In the genomic region with DNA sequence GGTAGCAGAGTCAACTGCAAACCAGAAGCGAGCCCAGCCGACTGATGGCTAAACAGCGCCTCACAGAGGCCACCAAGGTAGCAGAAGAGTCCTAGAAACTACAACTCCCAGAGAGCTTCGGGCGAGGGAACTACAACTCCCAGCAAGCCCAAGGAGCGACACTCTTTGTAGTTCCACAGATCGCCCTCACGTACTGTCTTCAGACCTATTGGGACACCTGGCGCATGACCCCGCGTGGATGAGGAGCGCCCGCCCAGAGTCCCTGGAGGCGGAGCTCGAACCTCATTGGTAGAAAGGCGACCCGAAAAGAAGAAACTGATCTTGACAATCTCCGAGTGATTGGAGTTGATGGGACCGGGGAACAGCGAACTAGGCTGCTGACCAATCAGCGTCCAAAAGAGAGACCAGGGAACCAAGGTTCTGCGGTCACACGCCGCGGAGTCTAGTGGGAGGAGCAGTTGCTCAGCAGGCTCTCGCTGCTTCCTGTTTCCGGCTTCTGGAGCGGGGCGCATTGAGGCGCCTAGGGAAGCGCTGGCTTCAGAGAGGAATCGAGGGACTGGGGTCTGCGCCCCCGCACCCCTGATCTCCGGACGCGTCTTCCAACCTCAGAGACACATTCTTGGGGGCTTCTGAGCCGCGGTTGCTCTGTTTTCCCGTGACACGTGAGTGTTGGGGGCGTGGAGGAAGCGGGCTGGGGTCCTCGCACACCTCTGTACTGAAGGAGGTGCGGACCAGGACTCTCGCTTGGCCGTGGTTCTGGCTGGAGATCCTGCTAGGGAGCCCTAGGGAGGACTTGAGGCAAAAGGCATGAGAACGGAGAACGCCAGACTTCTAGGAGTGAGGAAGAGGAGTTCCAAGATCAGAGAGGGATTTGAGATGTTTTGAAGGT, we compare ENCODE assay signal across 7 mouse cellular contexts. TPM values are rescaled to one million over a fixed set of nuclear protein-coding genes. Genes with fewer than 3 reads are reported as not detected.
DNase-seq lines count a peak whose midpoint lies in the region; ATAC-seq lines count a peak whose summit lies in the region.

A gene (plus strand): TSS at position 216 of the 889 bp plus-strand sequence.

- no peaks in the 10 kb centered on the region for H3K36me3 ChIP-seq in intestine, embryonic 15.5 days
- H3K36me3 ChIP-seq in midbrain, embryonic 10.5 days = peaks cover 18% of the 10 kb centered on the region

- under 1% methylated on average over 49 of the region's 49 CpGs for WGBS in intestine, embryonic 15.5 days
- WGBS in midbrain, embryonic 10.5 days = under 1% methylated on average over 49 of the region's 49 CpGs

- H3K9ac ChIP-seq in intestine, embryonic 15.5 days = peak within 1 kb of the TSS; percentile 88

- DNase-seq in adrenal gland, adult 2 months = peak; percentile 98
- peak; percentile 93 for DNase-seq in embryo, embryonic 11.5 days (ENCODE audit: low read depth, low spot score)
- peak; percentile 92 to 93 for DNase-seq in gastrocnemius, postnatal 36 days
- DNase-seq in left cerebral cortex, postnatal 25 days (ENCODE audit: low spot score in 2 of 2) = peak; percentile 95 to 100
- peak; percentile 94 for DNase-seq in midbrain, embryonic 10.5 days (ENCODE audit: low spot score)
- peak; percentile 85 for DNase-seq in right cerebral cortex, postnatal 4 days

- peak within 1 kb of the TSS; percentile 67 for H3K4me2 ChIP-seq in intestine, embryonic 15.5 days (replicated peaks)

- H3K4me3 ChIP-seq in intestine, embryonic 15.5 days (replicated peaks) = peak within 1 kb of the TSS; percentile 88
- peak within 1 kb of the TSS; percentile 81 for H3K4me3 ChIP-seq in midbrain, embryonic 10.5 days

- intact Hi-C loops in gastrocnemius, postnatal 36 days (cut with DNase I) = loop anchor here (2.0 to 10.0 kb wide), 3 partner anchors 30 to 746 kb away; a partner anchor contains a TSS
- intact Hi-C loops in left cerebral cortex, postnatal 25 days (cut with DNase I) = loop anchor here (2.0 kb wide), 1 partner anchor 30 kb away; no protein-coding TSS in a partner anchor

- no peaks in the 10 kb centered on the region for H3K9me3 ChIP-seq in intestine, embryonic 15.5 days
- H3K9me3 ChIP-seq in midbrain, embryonic 10.5 days (replicated peaks) = no peaks in the 10 kb centered on the region

- H3K4me1 ChIP-seq in intestine, embryonic 15.5 days (replicated peaks) = peaks cover 8% of the 10 kb centered on the region; the same call in 1 of the 2 replicates
- peaks cover 23% of the 10 kb centered on the region for H3K4me1 ChIP-seq in midbrain, embryonic 10.5 days

- H3K27ac ChIP-seq in intestine, embryonic 15.5 days = peak within 1 kb of the TSS; percentile 83
- peak within 1 kb of the TSS; percentile 88 for H3K27ac ChIP-seq in midbrain, embryonic 10.5 days (replicated peaks)

- H3K27me3 ChIP-seq in intestine, embryonic 15.5 days (replicated peaks) = no peaks in the 10 kb centered on the region
- no peaks in the 10 kb centered on the region for H3K27me3 ChIP-seq in midbrain, embryonic 10.5 days (ENCODE audit: low read depth, poor library complexity, severe bottlenecking)

- ATAC-seq in intestine, embryonic 15.5 days = peak; percentile 100

RNA-seq across cellular contexts. Expression of the gene that starts here (rescaled TPM):
- 100 to 1,000 TPM; 159 to 173 TPM for total RNA-seq in adrenal gland, adult 2 months (2021)
- 31.4 and 41.9 TPM in 2 replicates for polyA plus RNA-seq in adrenal gland, adult 2 months (2012; rRNA removed)
- 10 to 100 TPM; 17.1 to 20.7 TPM for total RNA-seq in gastrocnemius, postnatal 36 days (2021)
- polyA plus RNA-seq in intestine, embryonic 15.5 days (2015; fragmentation: Nextera tagmentation; extraction: Ambion mirVana) = 132 and 134 TPM in 2 replicates
- 10 to 100 TPM; 62.3 to 64.3 TPM for total RNA-seq in left cerebral cortex, postnatal 25 days (2021)
- 94.6 and 95.1 TPM in 2 replicates for polyA plus RNA-seq in midbrain, embryonic 10.5 days (2016; fragmentation: Nextera tagmentation; extraction: Ambion mirVana)

Comparison
In these comparisons a context has a peak if more than half of its experiments do, and no peak if none do; other contexts are left out.
1. Peak in every context shown above with its lines: DNase-seq, ATAC-seq, H3K4me3 ChIP-seq and H3K27ac ChIP-seq.